Mouse (Mus musculus) lung, embryonic 16.5 days (tissue): ENCODE data around the gene Pip4p1. TPM values are rescaled to one million over a fixed set of nuclear protein-coding genes. Genes with fewer than 3 reads are reported as not detected.
"Not testable (repeated sequence)": the region's sequence is repeated elsewhere in the genome, so short reads cannot be mapped to it uniquely, and the experiment has no call there.

Experiments used
- ATAC-seq: fragments of 200-750 bp; cut with Nextera tagmentation; 2 replicates; pipeline ENCODE4 v1.8.0; 2017; ENCODE audit warnings: low read depth, mild to moderate bottlenecking, moderate library complexity
- H3K27ac ChIP-seq: fragments of 300-500 bp; sonication (generic); 2 replicates; pipeline ENCODE4 v1.5.1; 2014; ENCODE audit warnings: mild to moderate bottlenecking, control low read depth, low read length
- H3K27me3 ChIP-seq: fragments of 300-500 bp; sonication (generic); 2 replicates; pipeline ENCODE4 v1.6.1; 2014; ENCODE audit warnings: low read depth, low read length, mixed read lengths; ENCODE audit not compliant: control insufficient read depth, insufficient read depth
- H3K36me3 ChIP-seq: fragments of 300-500 bp; sonication (generic); 2 replicates; pipeline ENCODE4 v1.6.1; 2014; ENCODE audit warnings: low read length; ENCODE audit not compliant: control insufficient read depth, insufficient read depth
- H3K4me1 ChIP-seq: fragments of 300-500 bp; sonication (generic); replicated peaks from 2 replicates; pipeline ENCODE4 v1.6.1; 2014; ENCODE audit warnings: low read length, mixed read lengths; ENCODE audit not compliant: control insufficient read depth, insufficient read depth
- H3K4me2 ChIP-seq: fragments of 300-500 bp; sonication (generic); 2 replicates; pipeline ENCODE4 v1.6.1; 2014; ENCODE audit warnings: low read depth, low read length, control low read depth
- H3K4me3 ChIP-seq: fragments of 300-500 bp; sonication (generic); 2 replicates; pipeline ENCODE4 v1.5.1; 2014; ENCODE audit warnings: mild to moderate bottlenecking, low read length, control low read depth
- H3K9ac ChIP-seq: fragments of 300-500 bp; sonication (generic); 2 replicates; pipeline ENCODE4 v1.6.1; 2014; ENCODE audit warnings: low read length, control low read depth
- H3K9me3 ChIP-seq: fragments of 300-500 bp; sonication (generic); 2 replicates; pipeline ENCODE4 v1.6.1; 2016; ENCODE audit warnings: low read length; ENCODE audit not compliant: control insufficient read depth
- WGBS: fragments of 180-500 bp; shearing (Covaris S2); extraction: QIAGEN DNeasy Blood & Tissue Kit; methylation state at CpG from one replicate; pipeline ENCODE4 v1.1.7; 2014; 5-methylcytosine and 5-hydroxymethylcytosine counted together
- polyA plus RNA-seq: library from polyadenylated mRNA; unstranded; fragments of >200 nt; fragmentation: Nextera tagmentation; extraction: Ambion mirVana; gene quantifications from 2 replicates; pipeline ENCODE4 v1.2.1, GENCODE M21; 2015

Pip4p1 gene
- polyA plus RNA-seq = 47.1 and 48.4 TPM in 2 replicates

- H3K9me3 ChIP-seq = no peaks in the 10 kb centered on the region
- H3K27ac ChIP-seq = peak within 1 kb of the TSS; percentile 90
- no peaks in the 10 kb centered on the region for H3K27me3 ChIP-seq
- H3K36me3 ChIP-seq = peaks cover 22% of the 10 kb centered on the region
- peak; percentile 99 for ATAC-seq
- H3K4me1 ChIP-seq = peaks cover 17% of the 10 kb centered on the region
- peak within 1 kb of the TSS; percentile 97 for H3K9ac ChIP-seq
- H3K4me3 ChIP-seq = peak within 1 kb of the TSS; percentile 94
- peak within 1 kb of the TSS; percentile 84 for H3K4me2 ChIP-seq
- under 1% methylated on average over 67 of the region's 68 CpGs for WGBS
Measured at GRCm38 (mm10) chr14:50930754-50931492, at the start of gene Pip4p1, which contains the start of gene Pnp. Gene Pip4p1 (minus strand): TSS chr14:50930856. Gene Pnp (plus strand): TSS chr14:50931082.

- H3K36me3 ChIP-seq = no peaks in the 10 kb centered on the region
- no peak for ATAC-seq
Measured at GRCm38 (mm10) chr14:50979631-50980030, 49.0 kb upstream of the Pip4p1 start.

GRCm38 (mm10) chr14:50978451-50978850, 47.8 kb upstream of the Pip4p1 start:
- not testable (repeated sequence) for H3K27me3 ChIP-seq, H3K4me2 ChIP-seq, H3K9ac ChIP-seq, H3K27ac ChIP-seq, H3K36me3 ChIP-seq, H3K4me1 ChIP-seq, ATAC-seq, H3K4me3 ChIP-seq, H3K9me3 ChIP-seq
- WGBS = 91% methylated on average over 6 of the region's 6 CpGs

More at GRCm38 (mm10) chr14:50979631-50980030, 49.0 kb upstream of the Pip4p1 start:
- Histone ChIP-seq H3K4me3 (no peak overlapping the region), H3K9ac (no peak overlapping the region), H3K9me3 (no peaks in the 10 kb centered on the region), H3K27me3 (no peaks in the 10 kb centered on the region), H3K4me1 (no peaks in the 10 kb centered on the region), H3K27ac (no peak overlapping the region), H3K4me2 (no peak overlapping the region)

- 23% methylated on average over 9 of the region's 9 CpGs for WGBS
- peak; percentile 71 for ATAC-seq
- H3K9me3 ChIP-seq = no peaks in the 10 kb centered on the region
- no peaks in the 10 kb centered on the region for H3K27me3 ChIP-seq
- H3K4me2 ChIP-seq = no peak overlapping the region
- H3K9ac ChIP-seq = peak overlapping the region; percentile 33; the same call in 1 of the 2 replicates
- no peak overlapping the region for H3K4me3 ChIP-seq
- no peaks in the 10 kb centered on the region for H3K4me1 ChIP-seq
- no peak overlapping the region for H3K27ac ChIP-seq
- H3K36me3 ChIP-seq = no peaks in the 10 kb centered on the region
Measured at GRCm38 (mm10) chr14:50976674-50977073, 46.0 kb upstream of the Pip4p1 start.

GRCm38 (mm10) chr14:50975001-50975400, 44.3 kb upstream of the Pip4p1 start:
- H3K9me3 ChIP-seq = no peaks in the 10 kb centered on the region
- no peak overlapping the region for H3K27ac ChIP-seq
- no peak overlapping the region for H3K9ac ChIP-seq
- H3K27me3 ChIP-seq = no peaks in the 10 kb centered on the region
- no peaks in the 10 kb centered on the region for H3K36me3 ChIP-seq
- ATAC-seq = no peak
- H3K4me2 ChIP-seq = no peak overlapping the region
- no peak overlapping the region for H3K4me3 ChIP-seq
- no peaks in the 10 kb centered on the region for H3K4me1 ChIP-seq
- 48% methylated on average over 5 of the region's 5 CpGs for WGBS

- Histone ChIP-seq H3K4me2 (no peak overlapping the region), H3K9me3 (no peaks in the 10 kb centered on the region), H3K27me3 (no peaks in the 10 kb centered on the region), H3K36me3 (no peaks in the 10 kb centered on the region), H3K27ac (no peak overlapping the region), H3K4me3 (no peak overlapping the region), H3K4me1 (no peaks in the 10 kb centered on the region), H3K9ac (no peak overlapping the region)
- 31% methylated on average over 4 of the region's 4 CpGs for WGBS
- no peak; the same call in 1 of the 2 replicates for ATAC-seq
Measured at GRCm38 (mm10) chr14:50973700-50974099, 43.0 kb upstream of the Pip4p1 start.

GRCm38 (mm10) chr14:50973054-50973453, 42.4 kb upstream of the Pip4p1 start:
- H3K27ac ChIP-seq, H3K27me3 ChIP-seq, H3K9ac ChIP-seq, H3K4me2 ChIP-seq, H3K9me3 ChIP-seq, H3K36me3 ChIP-seq, ATAC-seq, H3K4me1 ChIP-seq, H3K4me3 ChIP-seq: not testable (repeated sequence)
- 87% methylated on average over 5 of the region's 5 CpGs for WGBS

- Histone ChIP-seq H3K9ac (no peak overlapping the region), H3K4me1 (no peaks in the 10 kb centered on the region), H3K4me2 (no peak overlapping the region), H3K4me3 (no peak overlapping the region), H3K9me3 (no peaks in the 10 kb centered on the region), H3K27ac (no peak overlapping the region), H3K36me3 (no peaks in the 10 kb centered on the region), H3K27me3 (no peaks in the 10 kb centered on the region)
- WGBS = 41% methylated on average over 1 of the region's 1 CpGs
- no peak for ATAC-seq
Measured at GRCm38 (mm10) chr14:50970822-50971221, 40.2 kb upstream of the Pip4p1 start.

- WGBS = 37% methylated on average over 12 of the region's 12 CpGs
- H3K27ac ChIP-seq = no peak overlapping the region
- no peak for ATAC-seq
- no peak overlapping the region for H3K4me3 ChIP-seq
- no peaks in the 10 kb centered on the region for H3K36me3 ChIP-seq
- H3K9me3 ChIP-seq = no peaks in the 10 kb centered on the region
- no peak overlapping the region for H3K4me2 ChIP-seq
- H3K9ac ChIP-seq = no peak overlapping the region
- H3K27me3 ChIP-seq = no peaks in the 10 kb centered on the region
- no peaks in the 10 kb centered on the region for H3K4me1 ChIP-seq
Measured at GRCm38 (mm10) chr14:50969558-50970544, 39.2 kb upstream of the Pip4p1 start.
